Mouse (Mus musculus) left cerebral cortex, postnatal 10 days (tissue): ENCODE measurements at regions not wholly inside any gene's neighbourhood (a gene's known extent, or its start where the extent isn't known, plus 50 kb on each side); places are given as distances from the start of the nearest gene placed in this dataset.

Experiments used
- DNase-seq, 2 experiments: peaks; one replicate each; pipeline ENCODE4 v3.0.0; 2021 to 2022; ENCODE audit warnings: low spot score in 2 of 2, mixed read lengths in 1 of 2; ENCODE audit errors: extremely low spot score in 1 of 2
- intact Hi-C: fragments of 180-260 bp; cut with DNase I; formaldehyde crosslinking; loops from one replicate; pipeline ENCODE4 v1.15.1; 2025

DNA sequence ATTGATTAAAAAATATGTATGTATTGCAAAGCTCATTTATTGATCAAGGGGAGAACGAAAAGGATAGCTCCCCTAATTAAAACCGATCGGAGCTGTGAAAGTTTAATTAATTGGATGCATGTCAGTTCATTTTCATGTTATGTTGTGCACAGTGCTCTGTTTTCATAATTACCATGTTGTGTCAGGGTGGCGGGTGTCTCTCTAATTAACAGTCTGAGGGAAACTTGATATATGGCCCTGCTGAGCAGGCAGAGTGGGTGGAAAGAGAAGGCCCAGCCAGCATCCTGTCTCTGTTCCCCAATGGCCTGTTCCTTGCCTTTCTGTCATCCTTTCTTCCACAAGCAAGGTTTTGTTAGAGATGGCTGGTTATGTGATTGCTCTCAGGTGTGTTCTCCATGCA lies 245.3 kb upstream of the Cxcr4 start:
- no peak for DNase-seq
- intact Hi-C loops: no loop called here

DNA sequence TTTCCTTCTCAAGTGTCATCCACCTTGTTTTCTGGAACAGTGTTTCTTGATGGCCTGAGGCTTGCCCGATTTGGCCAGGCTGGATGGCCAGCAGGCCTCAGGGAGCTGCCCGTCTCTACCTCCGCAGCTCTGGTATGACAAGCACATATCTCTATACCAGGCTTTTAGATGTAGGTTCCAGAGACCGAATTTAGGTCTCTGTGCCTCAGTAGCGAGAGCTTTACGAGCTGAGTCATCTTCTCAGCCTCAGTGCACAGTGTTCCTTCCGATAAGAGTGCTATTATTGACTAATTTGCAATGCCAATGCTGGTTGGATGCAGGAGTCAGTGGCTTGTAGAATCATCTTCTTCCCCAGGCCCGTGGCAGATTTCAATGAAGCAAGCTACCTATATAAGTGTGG lies 243.4 kb upstream of the Cxcr4 start:
- intact Hi-C loops: no loop called here
- no peak for DNase-seq

DNA sequence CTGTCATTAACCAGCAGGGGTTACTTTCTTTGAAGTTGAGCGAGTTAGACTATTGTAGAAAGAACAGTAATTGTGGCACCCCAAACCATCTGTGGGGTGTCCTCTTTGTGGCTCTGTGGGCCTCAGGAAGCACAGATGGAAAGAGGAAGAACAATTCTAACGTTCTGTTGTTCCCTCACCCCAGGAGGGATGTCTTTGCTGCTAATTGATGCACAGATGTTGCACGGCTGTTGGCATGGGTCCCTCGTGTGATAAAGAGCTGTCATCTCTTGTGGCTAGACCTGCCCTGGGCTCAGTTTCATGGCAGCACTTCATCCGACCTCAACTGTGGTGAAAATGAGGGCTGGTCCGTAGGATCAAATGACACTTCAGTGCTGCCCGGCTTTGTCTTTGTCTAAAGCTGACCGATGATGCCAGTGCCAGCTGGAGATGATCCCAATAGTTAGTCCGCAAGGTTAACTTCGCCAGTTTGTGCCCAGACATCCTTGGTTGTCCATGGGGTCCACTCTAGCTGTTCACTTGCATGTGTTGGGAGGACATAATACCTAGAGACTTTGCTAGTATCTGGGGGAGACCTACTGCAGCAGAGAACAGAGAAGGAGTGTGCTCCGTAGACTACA lies 241.1 kb upstream of the Cxcr4 start:
- intact Hi-C loops: no loop called here
- DNase-seq: no peak

DNA sequence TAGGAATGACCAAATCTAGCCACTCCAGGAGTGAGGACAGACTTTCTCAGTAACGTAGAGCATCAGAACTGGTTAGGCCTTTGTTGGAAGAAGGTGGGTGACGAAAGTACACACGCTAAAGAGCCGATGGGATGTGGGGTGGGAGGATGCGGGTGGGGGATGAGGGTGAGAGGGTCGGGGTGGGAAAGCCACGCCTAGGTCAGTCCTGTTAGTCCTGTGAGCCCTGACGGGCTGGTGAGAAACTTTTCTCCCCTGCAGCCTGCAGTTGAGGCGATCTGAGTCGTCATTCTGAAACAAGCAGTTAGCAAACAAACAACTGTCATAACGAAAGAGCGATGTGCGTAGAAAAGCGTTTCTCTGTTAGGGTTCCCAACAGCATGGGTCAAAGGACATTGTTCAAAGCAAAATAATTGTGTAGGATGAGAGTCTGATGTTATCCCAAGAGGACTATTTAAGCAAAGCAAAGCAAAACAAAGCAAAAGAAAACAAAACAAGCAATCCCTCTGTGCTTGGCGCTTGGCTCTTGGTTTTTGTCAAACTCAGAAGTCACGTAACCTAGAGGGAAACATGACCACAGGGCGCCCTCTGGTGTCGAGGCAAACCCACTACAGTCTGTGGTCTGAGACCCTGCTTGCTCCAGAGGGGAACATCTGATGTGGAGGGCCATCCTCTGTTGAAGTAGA lies 240.2 kb upstream of the Cxcr4 start:
- DNase-seq: peak; percentile 32 to 85
- intact Hi-C loops: no loop called here

DNA sequence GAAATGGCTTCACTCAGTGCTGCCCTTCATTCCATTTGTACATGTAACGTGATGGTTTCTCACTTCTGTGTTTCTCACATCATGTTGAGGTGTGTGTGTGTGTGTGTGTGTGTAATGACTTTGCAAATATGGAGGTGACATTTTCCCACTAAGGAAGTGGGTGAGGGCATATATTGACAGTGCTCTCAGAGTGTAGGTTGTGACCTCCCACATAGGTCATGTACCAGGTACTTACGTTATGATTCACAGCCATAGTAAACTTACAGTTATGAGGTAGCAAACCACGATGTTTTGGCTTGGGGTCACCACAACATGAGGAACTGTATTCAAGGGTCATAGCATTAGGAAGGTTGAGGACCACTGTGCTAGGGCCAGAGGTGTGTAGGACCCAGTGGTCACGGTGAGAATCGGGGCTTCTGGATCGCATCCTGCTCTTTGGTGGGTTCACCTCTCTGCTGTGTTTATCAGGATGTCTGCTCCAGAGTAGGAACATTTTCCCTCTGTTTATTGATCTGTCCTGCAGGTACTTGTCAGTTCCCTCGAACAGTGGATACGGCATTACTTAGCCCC lies 238.7 kb upstream of the Cxcr4 start:
- intact Hi-C loops: no loop called here
- no peak for DNase-seq

DNA sequence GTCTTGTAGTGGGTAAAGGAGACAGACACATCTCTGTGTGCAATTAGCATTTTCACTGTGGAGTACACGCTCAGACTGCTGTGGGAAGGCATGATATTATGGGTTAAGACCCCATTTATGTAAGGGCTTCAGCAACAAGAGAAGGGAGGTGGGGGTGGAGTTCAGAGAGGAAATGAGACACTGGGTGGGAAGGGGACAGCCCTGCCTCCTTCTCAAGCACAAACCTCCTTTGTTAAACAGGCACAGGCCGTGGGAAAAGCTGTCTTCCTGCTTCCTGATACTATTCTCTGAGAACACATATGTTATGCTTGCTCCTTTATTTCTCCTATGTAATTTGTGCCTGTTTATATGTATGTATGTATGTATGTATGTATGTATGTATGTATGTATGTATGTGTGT lies 237.4 kb upstream of the Cxcr4 start:
- peak in 1 of 2 experiments; percentile 41 for DNase-seq
- intact Hi-C loops: loop anchor here (5.0 to 10.0 kb wide), 2 partner anchors 237 to 365 kb away; partner anchors contain the start of gene Cxcr4

DNA sequence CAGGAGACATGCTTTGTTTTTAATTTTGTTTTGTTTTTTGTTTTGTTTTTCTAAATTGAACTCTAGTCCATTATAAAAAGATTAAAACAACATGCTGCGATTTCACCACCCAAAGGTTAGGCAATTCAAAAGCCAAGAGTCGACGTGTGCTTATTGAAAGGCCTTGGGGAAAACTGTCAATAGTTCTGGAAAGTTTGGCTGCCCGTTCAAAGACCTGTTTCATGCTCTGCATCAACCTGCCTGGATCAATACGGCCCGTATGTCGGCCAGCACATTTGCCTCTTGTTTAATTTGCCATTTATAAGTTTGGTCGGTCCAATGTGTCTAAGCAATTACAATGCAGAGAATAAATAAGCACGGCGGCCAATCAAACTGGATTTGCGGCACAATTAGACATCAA lies 234.3 kb upstream of the Cxcr4 start:
- intact Hi-C loops: loop anchor here (5.0 to 10.0 kb wide), 2 partner anchors 234 to 362 kb away; partner anchors contain the start of gene Cxcr4
- no peak for DNase-seq

DNA sequence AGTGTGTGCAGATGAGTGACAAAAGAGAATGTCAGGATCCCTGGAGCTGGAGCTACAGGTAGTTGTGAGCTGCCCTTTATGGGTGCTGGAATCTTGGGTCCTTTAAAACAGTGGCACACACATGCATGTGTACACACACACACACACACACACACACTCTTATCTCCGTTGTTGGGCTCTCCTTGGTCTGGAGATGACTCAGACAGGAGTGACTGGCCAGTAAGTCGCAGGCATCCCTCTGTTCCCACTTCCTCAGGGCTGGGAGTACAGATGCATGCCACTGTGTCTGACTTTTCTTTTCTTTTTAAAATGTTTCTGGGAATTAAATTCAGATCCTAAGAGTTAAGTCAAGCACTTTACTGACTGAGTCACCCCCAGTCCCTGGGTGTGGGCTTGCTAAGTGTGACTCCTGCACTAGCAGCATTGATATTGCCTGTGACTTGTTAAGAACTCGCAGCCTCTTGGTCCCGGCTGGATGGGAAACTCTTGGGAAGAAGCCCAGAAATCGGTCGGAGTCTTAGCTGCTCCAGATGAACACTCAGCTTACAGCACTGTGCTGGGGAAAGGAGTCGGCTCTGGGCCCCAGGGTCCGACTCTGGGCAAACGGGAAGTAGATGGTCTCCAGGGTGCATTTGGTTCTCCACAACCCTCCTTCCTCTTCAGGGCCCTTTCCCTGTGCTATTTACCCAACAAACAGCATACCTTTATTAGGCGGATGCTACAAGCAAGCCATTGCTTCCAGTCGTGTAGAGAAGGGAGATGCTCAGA lies 233.0 kb upstream of the Cxcr4 start:
- no peak for DNase-seq
- intact Hi-C loops: loop anchor here (2.0 to 10.0 kb wide), 3 partner anchors 233 to 456 kb away; partner anchors contain the start of gene Cxcr4

DNA sequence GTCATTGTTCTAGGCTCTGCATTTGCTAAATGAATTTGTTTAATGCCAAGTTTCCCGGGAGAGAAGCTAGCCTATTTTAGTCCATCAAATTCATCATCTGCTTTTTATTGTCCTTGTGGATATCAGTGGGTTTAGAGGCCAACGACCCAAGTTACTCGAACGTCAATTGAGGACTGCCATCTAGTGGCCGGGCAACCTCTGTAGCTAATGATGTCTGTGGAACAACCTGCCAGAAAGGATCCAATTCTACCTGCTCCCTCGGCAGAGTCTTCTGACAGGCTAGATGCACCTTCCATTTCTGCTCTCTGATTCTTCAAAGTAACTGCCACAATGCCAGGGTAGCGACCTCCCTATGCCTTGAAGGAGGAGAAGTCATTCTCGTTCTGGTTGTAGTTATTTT lies 232.1 kb upstream of the Cxcr4 start:
- intact Hi-C loops: loop anchor here (2.0 to 10.0 kb wide), 2 partner anchors 359 to 455 kb away; no protein-coding TSS in a partner anchor

DNA sequence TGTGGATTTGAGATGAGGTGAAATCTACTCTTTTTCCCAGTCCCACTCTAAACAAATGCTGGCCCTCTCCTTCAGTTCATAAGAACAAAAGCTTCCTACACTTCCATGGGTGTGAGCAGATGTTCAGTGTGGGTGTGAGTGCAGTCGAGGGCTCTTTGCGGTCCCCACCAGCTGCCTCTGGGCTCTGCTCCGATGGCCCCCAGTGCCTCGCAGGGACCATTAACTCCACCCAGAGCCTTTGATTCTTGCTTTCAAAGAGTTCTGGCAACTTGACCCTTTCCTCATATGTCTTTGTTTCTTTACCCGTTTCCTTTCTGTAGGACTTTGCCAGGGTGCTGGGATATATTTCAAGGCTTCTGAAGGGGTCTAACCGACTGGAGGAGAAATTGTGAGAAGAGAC lies 229.9 kb upstream of the Cxcr4 start:
- no peak for DNase-seq
- intact Hi-C loops: loop anchor here (10.0 kb wide), 1 partner anchor 357 kb away; no protein-coding TSS in a partner anchor

More for the DNA sequence above, 232.1 kb upstream of the Cxcr4 start:
- peak; percentile 57 to 77 for DNase-seq

DNA sequence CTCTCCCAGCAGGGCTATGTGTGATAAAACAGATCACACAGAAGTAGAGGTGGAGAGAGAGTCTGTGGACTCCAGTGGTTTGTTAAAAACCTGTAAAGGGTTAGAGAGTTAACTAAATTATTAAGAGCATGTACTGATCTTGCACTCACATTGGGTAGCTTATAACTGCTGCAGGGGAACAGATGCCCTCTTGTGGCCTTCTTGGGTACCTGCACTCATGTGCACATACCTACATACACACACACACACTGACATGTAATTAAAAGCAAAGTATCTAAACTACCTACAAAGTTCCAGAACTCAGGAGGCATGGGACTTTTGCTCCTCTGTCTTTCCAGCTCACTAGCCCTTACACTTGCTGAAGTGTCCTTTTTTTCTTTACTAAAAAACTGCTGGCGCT lies 228.4 kb upstream of the Cxcr4 start:
- DNase-seq: no peak
- intact Hi-C loops: loop anchor here (10.0 kb wide), 1 partner anchor 356 kb away; no protein-coding TSS in a partner anchor

DNA sequence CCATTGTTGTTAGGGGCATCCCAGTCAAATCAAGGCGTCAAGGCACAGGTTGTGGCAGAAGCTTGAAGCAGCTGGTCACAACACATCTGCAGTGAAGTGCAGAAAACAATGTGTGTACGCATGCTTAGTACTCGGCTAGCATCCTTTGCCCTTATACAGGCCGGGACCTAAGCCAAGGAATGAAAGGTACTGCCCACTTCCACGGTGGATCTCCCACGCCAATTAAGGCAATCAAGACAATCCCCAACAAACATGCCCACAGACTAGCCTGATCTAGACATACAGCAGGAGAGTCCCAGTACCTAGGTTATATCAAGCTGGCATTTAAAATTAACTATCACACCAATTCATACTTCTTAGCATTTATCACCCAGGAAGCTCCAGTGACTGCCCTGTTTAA lies 227.5 kb upstream of the Cxcr4 start:
- no peak for DNase-seq
- intact Hi-C loops: loop anchor here (10.0 kb wide), 1 partner anchor 355 kb away; no protein-coding TSS in a partner anchor

DNA sequence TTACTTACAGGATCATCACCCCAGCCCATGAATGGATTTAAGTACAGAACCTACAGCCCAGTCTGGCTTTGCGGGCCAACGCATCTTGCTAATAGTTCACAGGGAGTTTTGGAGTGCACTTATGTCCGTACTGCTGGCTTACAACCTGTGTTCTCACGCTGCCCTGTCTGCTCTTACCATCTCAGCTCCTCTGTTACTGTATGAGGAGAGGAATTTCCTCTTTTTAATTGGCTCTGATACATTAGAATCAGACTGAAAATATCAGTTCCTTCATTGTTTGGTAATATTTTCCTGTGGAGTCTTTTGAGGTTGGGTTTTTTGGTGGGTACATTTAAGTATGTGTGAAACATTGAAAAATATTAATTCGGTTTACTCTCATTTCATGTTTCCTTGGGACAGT lies 221.3 kb upstream of the Cxcr4 start:
- intact Hi-C loops: no loop called here
- no peak for DNase-seq

DNA sequence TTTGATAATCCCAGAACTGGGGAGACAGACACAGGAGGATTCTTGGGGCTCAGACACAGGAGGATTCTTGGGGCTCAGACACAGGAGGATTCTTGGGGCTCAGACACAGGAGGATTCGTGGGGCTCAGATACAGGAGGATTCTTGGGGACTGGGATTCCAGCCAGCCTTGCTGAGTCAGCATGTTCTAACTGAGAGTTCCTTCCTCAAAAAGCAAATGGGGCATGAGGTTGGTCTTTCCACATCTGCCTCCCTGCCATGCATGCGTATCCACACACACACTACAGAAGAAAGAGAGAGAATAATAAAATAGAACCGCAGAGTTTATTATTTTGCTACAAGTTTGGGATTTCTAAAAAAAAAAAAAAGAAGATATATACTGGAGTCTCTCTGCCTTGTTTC lies 218.8 kb upstream of the Cxcr4 start:
- intact Hi-C loops: no loop called here
- DNase-seq: no peak

DNA sequence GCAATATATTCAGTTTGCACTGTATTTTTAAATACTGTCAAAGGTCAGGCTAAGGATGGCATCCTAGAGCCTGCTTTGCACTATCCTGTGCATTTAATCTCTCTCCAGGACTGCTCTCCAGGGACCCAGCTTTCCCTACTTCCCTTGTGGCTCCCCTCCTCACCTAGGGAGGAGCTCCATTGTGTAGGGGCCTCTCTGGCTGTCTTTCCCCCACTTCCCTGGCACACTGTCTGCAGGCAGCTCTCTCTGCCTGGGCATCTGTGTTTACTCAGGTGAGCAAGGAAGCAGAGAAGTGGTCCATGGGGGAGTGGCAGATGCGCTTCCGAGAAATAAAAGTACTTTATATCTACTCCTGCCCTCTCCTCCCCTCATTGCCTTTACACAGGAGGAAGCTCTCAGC lies 218.0 kb upstream of the Cxcr4 start:
- DNase-seq: no peak
- intact Hi-C loops: no loop called here

DNA sequence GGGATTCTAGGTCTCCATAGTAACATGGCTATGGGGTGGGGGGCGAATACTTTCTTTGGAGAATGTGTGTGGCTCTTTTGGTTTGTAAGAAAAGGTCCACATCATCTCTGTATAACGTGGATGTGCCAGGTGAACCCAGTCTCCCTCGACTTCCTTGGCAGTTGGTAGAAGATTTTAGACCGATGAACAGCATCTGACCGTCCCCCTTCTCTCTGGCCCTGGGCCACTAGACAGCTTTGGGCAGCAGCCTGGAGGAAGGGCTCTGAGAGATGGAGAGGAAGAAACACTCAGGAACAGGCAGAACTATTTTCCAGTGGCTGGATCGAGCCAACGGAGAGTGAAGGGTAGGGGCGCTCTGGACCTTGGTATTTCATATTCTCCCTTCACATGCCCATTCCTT lies 217.5 kb upstream of the Cxcr4 start:
- intact Hi-C loops: no loop called here
- DNase-seq: no peak

DNA sequence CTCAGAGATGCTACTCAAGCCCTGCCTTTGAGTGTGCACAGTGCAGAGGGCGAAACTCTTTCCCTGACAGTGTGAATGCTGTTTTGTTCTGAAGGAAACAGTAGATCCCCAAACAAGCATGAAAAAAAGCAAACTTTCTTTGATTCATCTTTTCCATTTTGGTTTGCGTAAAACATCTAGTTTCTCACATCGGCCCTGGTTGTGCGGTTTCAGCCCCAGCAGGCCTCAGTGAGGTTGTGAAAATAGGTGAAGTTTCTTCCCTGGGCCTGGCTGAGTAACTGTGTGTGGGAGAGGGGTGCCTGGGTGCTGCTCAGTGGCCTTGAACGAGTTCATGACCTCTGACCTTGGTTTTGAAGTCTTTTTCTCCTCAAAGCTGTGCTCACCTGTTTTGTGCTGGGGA lies 216.5 kb upstream of the Cxcr4 start:
- no peak for DNase-seq
- intact Hi-C loops: no loop called here

DNA sequence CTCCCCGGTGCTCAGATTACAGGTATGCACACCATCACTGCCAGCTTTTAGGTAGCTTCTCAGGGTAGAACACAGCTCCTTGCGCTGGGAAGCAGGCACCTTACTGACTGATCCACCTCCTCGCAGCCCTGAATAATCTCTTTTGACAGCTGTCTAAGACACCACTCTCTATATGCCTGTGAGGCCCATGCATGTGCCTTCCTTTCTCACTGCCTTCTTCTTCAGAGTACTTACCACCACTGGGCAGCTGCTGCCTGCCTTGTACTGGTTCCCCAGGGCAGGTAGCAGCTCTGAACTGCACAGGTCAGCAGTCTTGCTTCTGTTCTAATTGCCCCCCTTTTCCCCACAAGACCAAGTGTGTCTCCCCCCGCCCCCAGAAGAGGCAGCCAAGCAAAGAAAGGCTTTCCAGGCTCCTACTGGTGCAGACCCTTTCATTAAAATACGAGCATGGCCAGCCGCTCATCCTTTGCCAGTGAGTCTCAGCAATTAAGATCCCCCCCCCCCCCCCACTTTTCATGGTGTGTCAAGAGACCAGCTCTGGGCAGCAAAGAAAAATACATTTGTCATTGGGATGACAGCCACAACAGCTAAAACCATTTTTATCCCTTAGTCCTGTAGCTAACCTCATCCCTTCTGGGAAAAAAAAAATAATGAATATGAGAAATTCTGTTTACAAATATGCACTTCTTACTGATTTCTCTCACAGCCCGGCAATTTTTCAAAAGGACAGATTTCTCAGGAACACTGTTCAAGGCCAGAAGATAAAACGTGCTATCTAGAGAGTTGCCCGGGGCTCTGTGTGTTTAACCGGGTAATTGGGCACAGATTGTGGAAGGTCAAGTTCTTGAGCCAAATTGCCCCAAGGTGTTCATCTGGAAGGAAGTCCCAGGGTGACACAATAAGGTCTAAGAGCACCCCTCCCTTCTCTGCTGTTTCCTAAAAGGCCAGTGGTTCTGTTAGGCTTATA lies 213.9 kb upstream of the Cxcr4 start:
- no peak for DNase-seq
- intact Hi-C loops: no loop called here
